Mouse (Mus musculus) myocyte (in vitro differentiated cells): ENCODE data around the gene Cntfr.

Source experiments
- CEBPB ChIP-seq: IDR thresholded peaks from 2 replicates; pipeline ENCODE4 v1.6.1; 2011; ENCODE audit warnings: mild to moderate bottlenecking, moderate library complexity; ENCODE audit not compliant: poor library complexity, insufficient read depth, severe bottlenecking
- E2F4 ChIP-seq: IDR thresholded peaks from one replicate; pipeline ENCODE4 v1.6.1; 2011; ENCODE audit warnings: mild to moderate bottlenecking, control low read depth, moderate library complexity; ENCODE audit not compliant: insufficient read depth
- MAX ChIP-seq: IDR thresholded peaks from one replicate; pipeline ENCODE4 v1.6.1; 2011; ENCODE audit warnings: low read depth, mild to moderate bottlenecking, control low read depth
- MYOD1 ChIP-seq, 3 experiments: IDR thresholded peaks; one replicate each; pipeline ENCODE4 v1.6.1; 2011; ENCODE audit warnings: control low read depth in 2 of 3, low read depth in 2 of 3, mild to moderate bottlenecking in 2 of 3, moderate library complexity in 1 of 3; ENCODE audit not compliant: insufficient read length in 2 of 3, control insufficient read depth in 1 of 3
- MYOG ChIP-seq, 3 experiments: IDR thresholded peaks; one replicate each; pipeline ENCODE4 v1.6.1; 2011; ENCODE audit warnings: control low read depth in 2 of 3, low read depth in 2 of 3, mild to moderate bottlenecking in 2 of 3; ENCODE audit not compliant: insufficient read length in 2 of 3, control insufficient read depth in 1 of 3, insufficient read depth in 1 of 3
- POLR2A ChIP-seq: IDR thresholded peaks from one replicate; pipeline ENCODE4 v1.6.1; 2011; ENCODE audit warnings: low read depth, mild to moderate bottlenecking, control low read depth, moderate library complexity; ENCODE audit not compliant: insufficient read length
- POLR2AphosphoS2 ChIP-seq: IDR thresholded peaks from one replicate; pipeline ENCODE4 v1.6.1; 2011; ENCODE audit warnings: low read depth, control low read depth; ENCODE audit not compliant: insufficient read length
- REST ChIP-seq: IDR thresholded peaks from one replicate; pipeline ENCODE4 v1.6.1; 2011; ENCODE audit warnings: mild to moderate bottlenecking, control low read depth, moderate library complexity; ENCODE audit not compliant: insufficient read depth, insufficient read length
- SRF ChIP-seq: IDR thresholded peaks from one replicate; pipeline ENCODE4 v1.6.1; 2011; ENCODE audit warnings: low read depth; ENCODE audit not compliant: control insufficient read depth, insufficient read length
- TCF12 ChIP-seq: IDR thresholded peaks from one replicate; pipeline ENCODE4 v1.6.1; 2011; ENCODE audit warnings: mild to moderate bottlenecking, control low read depth; ENCODE audit not compliant: poor library complexity, insufficient read depth, severe bottlenecking
- TCF3 ChIP-seq: IDR thresholded peaks from one replicate; pipeline ENCODE4 v1.6.1; 2011; ENCODE audit warnings: low read depth, control low read depth; ENCODE audit not compliant: insufficient read length
- USF1 ChIP-seq: IDR thresholded peaks from one replicate; pipeline ENCODE4 v1.6.1; 2011; ENCODE audit warnings: low read depth, mild to moderate bottlenecking, control low read depth, moderate library complexity

DNA sequence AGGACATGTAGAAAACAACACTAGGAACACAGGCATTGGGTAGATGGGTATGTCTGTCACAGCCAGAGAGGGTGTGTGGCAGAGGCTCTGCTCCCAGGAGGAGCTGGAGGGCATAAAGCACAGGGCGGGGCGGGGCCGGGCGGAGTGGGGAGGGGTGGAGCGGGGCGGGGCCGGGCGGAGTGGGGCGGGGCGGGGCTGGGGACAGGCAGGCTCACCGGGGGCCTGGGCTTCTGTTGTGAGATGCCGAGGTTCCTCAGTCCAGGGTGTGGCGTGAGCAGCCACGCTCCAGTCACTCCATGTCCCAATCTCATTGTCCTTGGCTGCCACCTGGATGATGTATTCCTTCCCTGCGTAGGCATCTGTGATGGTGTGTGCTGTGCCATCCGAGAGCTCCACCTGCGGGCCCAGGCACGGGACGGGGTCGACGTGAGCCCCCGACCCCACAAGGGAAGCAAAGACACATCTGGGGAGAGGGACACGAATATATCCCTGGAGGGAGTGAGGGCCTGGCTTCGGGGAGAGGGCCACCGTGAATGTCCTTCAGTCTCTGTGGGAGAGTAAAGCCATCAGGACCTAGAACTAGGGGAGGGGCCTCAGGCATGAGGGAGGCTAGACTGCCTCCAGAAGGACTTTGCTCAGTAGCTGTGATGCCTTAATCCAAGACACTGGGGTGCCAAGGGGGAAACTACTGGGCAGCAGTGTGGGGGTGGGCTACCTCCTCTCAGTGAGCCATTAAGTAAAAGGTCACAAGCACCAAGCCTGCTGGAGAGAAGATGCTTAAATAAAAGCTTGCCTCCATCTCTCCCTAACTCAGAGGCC, 38.1 kb downstream of the Cntfr start:
- TF ChIP-seq USF1 (no peak), POLR2A (no peak), E2F4 (no peak), MAX (no peak), CEBPB (no peak), REST (no peak), TCF12 (no peak), MYOG (IDR thresholded peaks at IDR 0.05; ENCODE audit: control insufficient read depth in 1 of 3, insufficient read depth in 1 of 3, insufficient read length in 2 of 3, low read depth in 2 of 3) (no peak), MYOD1 (IDR thresholded peaks at IDR 0.05; ENCODE audit: control insufficient read depth in 1 of 3, insufficient read length in 2 of 3, low read depth in 2 of 3) (no peak), POLR2AphosphoS2 (no peak), TCF3 (no peak), SRF (no peak)
